Mouse (Mus musculus): ENCODE data around the gene Rhbdf2. TPM values are rescaled to one million over a fixed set of nuclear protein-coding genes. Genes with fewer than 3 reads are reported as not detected.

Rhbdf2 gene
- total RNA-seq, 2 experiments from 2014 or later = 7.4 to 9.1 TPM

- DNase-seq (ENCODE audit: low spot score in 2 of 2) = no peak
These were observed 70.5 kb downstream of the Rhbdf2 start for GRCm38 (mm10) chr11:116556308-116556707.

GRCm38 (mm10) chr11:116555572-116555971 lies 71.2 kb downstream of the Rhbdf2 start:
- no peak for DNase-seq (ENCODE audit: low spot score in 2 of 2)

- no peak for DNase-seq (ENCODE audit: low spot score in 2 of 2)
These were observed 72.5 kb downstream of the Rhbdf2 start for GRCm38 (mm10) chr11:116554171-116554878.

DNA sequence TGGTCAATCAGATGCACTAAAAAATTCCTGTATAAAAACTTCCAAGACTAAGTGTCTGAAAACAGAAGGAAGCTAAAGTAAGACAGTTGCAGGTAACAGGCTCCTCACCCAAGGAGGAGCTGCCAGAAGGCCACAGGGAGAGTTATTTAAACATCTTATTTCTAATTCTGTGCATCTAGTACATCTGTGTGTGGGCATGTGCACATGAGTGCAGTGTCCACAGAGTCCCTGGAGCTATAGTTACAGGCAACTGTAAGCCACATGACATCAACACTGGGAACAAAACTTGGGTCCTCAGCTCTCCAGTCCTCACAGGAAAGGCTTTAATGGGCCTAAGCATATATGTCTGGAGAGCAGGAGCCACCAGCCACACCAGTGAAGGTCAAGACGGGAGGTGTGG lies 74.6 kb downstream of the Rhbdf2 start:
- DNase-seq (ENCODE audit: low spot score in 2 of 2) = no peak

DNA sequence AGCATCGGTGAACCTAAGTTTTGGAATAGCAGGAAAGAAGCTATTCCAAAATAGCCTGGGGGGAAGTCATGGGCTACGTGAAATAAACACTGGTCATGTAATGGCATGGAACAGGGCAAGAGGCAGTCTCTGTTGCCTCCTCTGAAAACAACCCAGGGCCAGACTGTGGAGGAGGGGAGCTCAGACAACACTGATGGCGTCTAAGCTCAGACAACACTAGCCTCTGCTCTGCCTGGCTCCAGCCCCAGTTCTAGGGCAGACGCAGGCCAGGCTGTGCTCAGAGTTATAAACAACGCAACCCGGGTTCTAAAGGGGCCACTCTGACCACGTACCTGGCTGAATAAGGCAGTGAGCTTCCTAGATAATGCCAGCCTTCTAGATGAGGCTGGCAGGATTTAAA lies 76.1 kb downstream of the Rhbdf2 start:
- no peak for DNase-seq (ENCODE audit: low spot score in 2 of 2)

DNA sequence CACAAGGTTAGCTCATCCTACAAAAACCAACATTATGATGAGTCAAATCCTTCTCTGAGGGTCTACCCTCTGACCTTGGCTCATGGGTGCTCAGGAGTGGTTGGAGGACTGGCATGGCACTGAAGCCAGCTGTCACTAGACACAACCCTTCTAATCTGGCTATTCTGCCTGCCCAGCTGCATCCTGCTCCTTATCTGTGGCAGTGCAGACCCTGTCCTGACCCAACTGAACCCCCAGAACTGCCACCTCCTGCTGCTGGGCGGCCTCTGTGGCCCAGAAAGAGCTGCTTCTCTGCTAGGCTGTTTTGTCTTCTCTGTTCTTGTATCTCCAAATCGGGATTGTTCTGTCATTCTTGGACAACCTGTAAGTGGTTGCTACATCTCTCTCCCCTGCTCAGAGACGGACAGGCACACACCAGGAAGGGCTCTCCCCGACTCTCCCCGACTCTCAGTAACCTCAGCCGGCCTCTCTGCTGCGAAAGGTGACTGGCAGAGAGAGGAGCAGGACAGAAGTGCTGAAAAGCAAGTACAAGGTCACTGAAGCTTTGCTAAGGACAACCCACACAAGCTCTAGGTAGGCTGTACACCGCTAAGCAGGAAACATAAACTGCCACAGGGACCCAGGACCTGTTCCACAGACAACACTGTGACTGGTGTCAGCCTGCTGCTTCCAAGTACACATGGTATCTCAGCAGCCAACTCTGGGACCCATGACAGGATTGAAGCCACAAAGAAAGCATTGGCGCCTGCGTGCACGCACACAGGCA lies 77.4 kb downstream of the Rhbdf2 start:
- no peak for DNase-seq (ENCODE audit: low spot score in 2 of 2)

- DNase-seq (ENCODE audit: low spot score in 2 of 2) = no peak
These were observed 78.0 kb downstream of the Rhbdf2 start for GRCm38 (mm10) chr11:116548780-116549179.

Other genes with a start within 250 kb of the Rhbdf2 start
- gene Rnf157, start 214.0 kb downstream of the Rhbdf2 start, total RNA-seq (2021) = 10 to 100 TPM; 32.8 to 37.3 TPM
- 10 to 100 TPM; 44.6 to 45.1 TPM for gene Ubald2, start 192.9 kb downstream of the Rhbdf2 start, total RNA-seq (2021)
- gene Qrich2, start 160.8 kb downstream of the Rhbdf2 start, total RNA-seq (2021) = under 1 TPM; 0.02 to 0.10 TPM
- 10 to 100 TPM; 43.3 to 49.6 TPM for gene Prpsap1, start 132.8 kb downstream of the Rhbdf2 start, total RNA-seq (2021)
- gene Sphk1, start 96.1 kb downstream of the Rhbdf2 start, total RNA-seq (2021) = 1 to 10 TPM; 4.0 TPM
- gene Ube2o, start 45.6 kb downstream of the Rhbdf2 start, total RNA-seq (2021) = 10 to 100 TPM; 25.2 to 25.6 TPM
- gene Aanat, start 40.6 kb downstream of the Rhbdf2 start, total RNA-seq (2021) = not detected
- gene Prcd, start 26.5 kb upstream of the Rhbdf2 start, total RNA-seq (2021) = under 1 TPM; 0.86 to 0.91 TPM
- gene Cygb, start 27.3 kb upstream of the Rhbdf2 start, total RNA-seq (2021) = 10 to 100 TPM; 26.5 to 30.5 TPM
- not detected for gene St6galnac1, start 148.5 kb upstream of the Rhbdf2 start, total RNA-seq (2021)
- 10 to 100 TPM; 54.5 to 65.3 TPM for gene Mxra7, start 201.0 kb upstream of the Rhbdf2 start, total RNA-seq (2021)
- 10 to 100 TPM; 23.7 to 26.6 TPM for gene Mettl23, start 216.3 kb upstream of the Rhbdf2 start, total RNA-seq (2021)
- gene Jmjd6, start 216.4 kb upstream of the Rhbdf2 start, total RNA-seq (2021) = 10 to 100 TPM; 35.6 to 39.7 TPM
- 10 to 100 TPM; 42.8 to 43.1 TPM for gene Mfsd11, start 225.4 kb upstream of the Rhbdf2 start, total RNA-seq (2021)
- gene Srsf2, start 226.1 kb upstream of the Rhbdf2 start, total RNA-seq (2021) = 100 to 1,000 TPM; 181 to 207 TPM

All from gastrocnemius, postnatal 4 days (tissue).